ENCODE assay signal across 7 mouse cellular contexts in the genomic region with DNA sequence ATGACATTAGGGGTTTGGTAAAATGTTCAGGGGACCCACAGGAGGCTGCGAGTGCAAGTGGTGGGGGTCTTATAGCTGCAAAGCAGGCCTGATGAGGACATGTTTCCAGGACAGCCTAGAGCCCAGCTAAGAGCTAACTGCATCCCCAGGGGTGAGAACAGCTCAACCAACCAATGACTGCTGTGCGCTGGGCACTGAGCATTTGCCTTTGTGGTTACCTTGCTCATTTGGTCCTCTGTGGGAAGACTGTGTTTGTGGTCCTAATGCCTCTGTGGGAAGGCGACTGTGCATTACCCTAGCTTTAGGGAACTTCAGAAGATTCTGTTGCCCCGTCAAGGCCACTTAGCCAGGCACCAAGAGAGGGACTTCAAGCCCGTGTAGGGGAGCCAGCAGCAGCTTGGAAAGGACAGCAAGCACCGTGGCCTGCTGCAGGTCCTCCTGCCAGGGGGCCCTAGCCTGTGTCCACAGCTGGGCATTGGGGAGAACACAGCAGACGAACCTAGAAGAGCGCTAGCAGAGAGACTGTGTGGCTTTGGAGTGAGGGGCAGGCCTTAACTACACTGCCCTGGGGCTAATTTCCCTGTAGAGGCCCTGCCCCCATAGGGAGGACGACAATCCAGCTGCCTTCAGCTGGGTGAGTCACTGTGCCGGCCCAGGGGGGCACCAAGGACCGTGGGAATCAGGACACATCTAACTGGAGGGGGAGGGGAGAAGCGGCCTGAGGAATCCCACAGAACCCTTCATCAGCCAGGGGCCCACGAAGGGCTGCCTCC. TPM values are rescaled to one million over a fixed set of nuclear protein-coding genes. Genes with fewer than 3 reads are reported as not detected.
DNase-seq lines count a peak whose midpoint lies in the region; TF ChIP-seq lines count a peak whose summit lies in the region.

No protein-coding gene starts in this region.

- H3K27me3 ChIP-seq in spleen, adult 2 months (ENCODE audit: control insufficient read depth, insufficient read depth, low read length), result peaks cover 11% of the 10 kb centered on the region
- H3K27me3 ChIP-seq in forebrain, embryonic 10.5 days (ENCODE audit: poor library complexity, severe bottlenecking), result peaks cover 87% of the 10 kb centered on the region
- H3K27me3 ChIP-seq in limb, embryonic 10.5 days (ENCODE audit: low read depth, poor library complexity, severe bottlenecking), result peaks cover 53% of the 10 kb centered on the region
- H3K27me3 ChIP-seq in myocyte (ENCODE audit: control insufficient read depth, insufficient read depth, insufficient read length), result no peaks in the 10 kb centered on the region

- peaks cover 49% of the 10 kb centered on the region for H3K79me2 ChIP-seq in myocyte (ENCODE audit: control insufficient read depth, insufficient read depth)

- peak overlapping the region; percentile 35; the same call in 1 of the 2 replicates for H3K4me3 ChIP-seq in spleen, adult 2 months (ENCODE audit: extremely low read depth, insufficient read depth, insufficient read length)
- H3K4me3 ChIP-seq in forebrain, embryonic 10.5 days, result peak overlapping the region; percentile 62
- H3K4me3 ChIP-seq in limb, embryonic 10.5 days, result peak overlapping the region; percentile 65
- peak overlapping the region; percentile 50 for H3K4me3 ChIP-seq in myocyte

- H3K4me1 ChIP-seq in spleen, adult 2 months (ENCODE audit: control insufficient read depth, insufficient read depth, insufficient read length), result peaks cover 46% of the 10 kb centered on the region
- peaks cover 71% of the 10 kb centered on the region for H3K4me1 ChIP-seq in forebrain, embryonic 10.5 days
- H3K4me1 ChIP-seq in limb, embryonic 10.5 days, result peaks cover 72% of the 10 kb centered on the region

- H3K4me2 ChIP-seq in myocyte (ENCODE audit: low read depth), result peak overlapping the region; percentile 87

- H3K36me3 ChIP-seq in spleen, adult 2 months (ENCODE audit: control insufficient read depth, insufficient read depth, low read length), result no peaks in the 10 kb centered on the region
- H3K36me3 ChIP-seq in forebrain, embryonic 10.5 days (replicated peaks), result no peaks in the 10 kb centered on the region
- no peaks in the 10 kb centered on the region for H3K36me3 ChIP-seq in limb, embryonic 10.5 days
- H3K36me3 ChIP-seq in myocyte (ENCODE audit: control insufficient read depth, insufficient read depth), result no peaks in the 10 kb centered on the region

- TF ChIP-seq POLR2A in spleen, adult 2 months (IDR thresholded peaks at IDR 0.05; ENCODE audit: low read depth, low read length), result no peak
- no peak for TF ChIP-seq POLR2A in myocyte (IDR thresholded peaks at IDR 0.05; ENCODE audit: insufficient read length, low read depth)

- TF ChIP-seq CTCF in spleen, adult 2 months (IDR thresholded peaks at IDR 0.05; ENCODE audit: extremely low read depth, insufficient read depth, insufficient read length, insufficient replicate concordance), result no peak

- DNase-seq in spleen, adult 2 months (ENCODE audit: low read depth in 1 of 2, low spot score in 2 of 2), result no peak
- DNase-seq in spleen, adult 12 weeks (ENCODE audit: low spot score), result no peak
- DNase-seq in forebrain, embryonic 10.5 days (ENCODE audit: extremely low spot score, low spot score), result no peak
- DNase-seq in limb, embryonic 10.5 days (ENCODE audit: low spot score), result no peak
- DNase-seq in cerebellum, adult 9-10 months, result no peak
- no peak for DNase-seq in spleen, postnatal 10 days (ENCODE audit: low spot score in 2 of 2)

- peak overlapping the region; percentile 15 for H3ac ChIP-seq in myocyte (ENCODE audit: control insufficient read depth, insufficient read length)

- WGBS in spleen, adult 2 months, result 37% methylated on average over 13 of the region's 13 CpGs
- WGBS in forebrain, embryonic 10.5 days, result 30% methylated on average over 13 of the region's 13 CpGs
- WGBS in limb, embryonic 10.5 days, result 28% methylated on average over 13 of the region's 13 CpGs

- no peaks in the 10 kb centered on the region for H3K9me3 ChIP-seq in forebrain, embryonic 10.5 days
- no peaks in the 10 kb centered on the region for H3K9me3 ChIP-seq in limb, embryonic 10.5 days (replicated peaks)

- peak overlapping the region; percentile 54 for H3K27ac ChIP-seq in spleen, adult 2 months (ENCODE audit: insufficient read depth, low read length)
- peak overlapping the region; percentile 45 for H3K27ac ChIP-seq in forebrain, embryonic 10.5 days
- peak overlapping the region; percentile 59 for H3K27ac ChIP-seq in limb, embryonic 10.5 days

TF ChIP-seq in myocyte, 11 proteins besides CTCF, POLR2A, EP300 and RAD21:
- TF ChIP-seq E2F4 (IDR thresholded peaks at IDR 0.05; ENCODE audit: insufficient read depth) (no peak), REST (IDR thresholded peaks at IDR 0.05; ENCODE audit: insufficient read depth, insufficient read length) (no peak), MYOD1 (IDR thresholded peaks at IDR 0.05; ENCODE audit: control insufficient read depth in 1 of 3, insufficient read length in 2 of 3, low read depth in 2 of 3) (peak in 1 of 3 experiments; percentile 41), MYOG (IDR thresholded peaks at IDR 0.05; ENCODE audit: control insufficient read depth in 1 of 3, insufficient read depth in 1 of 3, insufficient read length in 2 of 3, low read depth in 2 of 3) (peak in 1 of 3 experiments; percentile 10), USF1 (IDR thresholded peaks at IDR 0.05; ENCODE audit: low read depth) (no peak), TCF3 (IDR thresholded peaks at IDR 0.05; ENCODE audit: insufficient read length, low read depth) (no peak), SRF (IDR thresholded peaks at IDR 0.05; ENCODE audit: control insufficient read depth, insufficient read length, low read depth) (no peak), TCF12 (IDR thresholded peaks at IDR 0.05; ENCODE audit: insufficient read depth, poor library complexity, severe bottlenecking) (no peak), POLR2AphosphoS2 (IDR thresholded peaks at IDR 0.05; ENCODE audit: insufficient read length, low read depth) (no peak), CEBPB (IDR thresholded peaks at IDR 0.05; ENCODE audit: insufficient read depth, poor library complexity, severe bottlenecking) (no peak), MAX (IDR thresholded peaks at IDR 0.05; ENCODE audit: low read depth) (no peak)

RNA-seq across cellular contexts. Expression of a gene that starts 3.5 kb away (rescaled TPM):
- 66.1 and 87.2 TPM in 2 replicates for polyA plus RNA-seq in spleen, adult 2 months (2012; rRNA removed)
- 23.9 and 28.0 TPM in 2 replicates for polyA plus RNA-seq in forebrain, embryonic 10.5 days (2016; fragmentation: Nextera tagmentation; extraction: Ambion mirVana)
- 27.9 and 30.9 TPM in 2 replicates for polyA plus RNA-seq in limb, embryonic 10.5 days (2016; fragmentation: Nextera tagmentation; extraction: Ambion mirVana)
- 39.4 TPM for polyA plus RNA-seq in myocyte (2012; fragmentation: generic; extraction: Trizol)

RNA-seq across cellular contexts. Expression of a gene that starts 46.6 kb away (rescaled TPM):
- polyA plus RNA-seq in spleen, adult 2 months (2012; rRNA removed), result not detected in 2 replicates
- not detected in 2 replicates for polyA plus RNA-seq in forebrain, embryonic 10.5 days (2016; fragmentation: Nextera tagmentation; extraction: Ambion mirVana)
- polyA plus RNA-seq in limb, embryonic 10.5 days (2016; fragmentation: Nextera tagmentation; extraction: Ambion mirVana), result not detected in 2 replicates
- not detected for polyA plus RNA-seq in myocyte (2012; fragmentation: generic; extraction: Trizol)

RNA-seq across cellular contexts. Expression of a gene that starts 59.7 kb away (rescaled TPM):
- polyA plus RNA-seq in spleen, adult 2 months (2012; rRNA removed), result 0.16 and 0.37 TPM in 2 replicates
- 0.06 and 0.10 TPM in 2 replicates for polyA plus RNA-seq in forebrain, embryonic 10.5 days (2016; fragmentation: Nextera tagmentation; extraction: Ambion mirVana)
- 0.24 and 0.31 TPM in 2 replicates for polyA plus RNA-seq in limb, embryonic 10.5 days (2016; fragmentation: Nextera tagmentation; extraction: Ambion mirVana)
- polyA plus RNA-seq in myocyte (2012; fragmentation: generic; extraction: Trizol), result 0.19 TPM
